Comparison of ENCODE assay signal across 7 mouse cellular contexts in the genomic region with DNA sequence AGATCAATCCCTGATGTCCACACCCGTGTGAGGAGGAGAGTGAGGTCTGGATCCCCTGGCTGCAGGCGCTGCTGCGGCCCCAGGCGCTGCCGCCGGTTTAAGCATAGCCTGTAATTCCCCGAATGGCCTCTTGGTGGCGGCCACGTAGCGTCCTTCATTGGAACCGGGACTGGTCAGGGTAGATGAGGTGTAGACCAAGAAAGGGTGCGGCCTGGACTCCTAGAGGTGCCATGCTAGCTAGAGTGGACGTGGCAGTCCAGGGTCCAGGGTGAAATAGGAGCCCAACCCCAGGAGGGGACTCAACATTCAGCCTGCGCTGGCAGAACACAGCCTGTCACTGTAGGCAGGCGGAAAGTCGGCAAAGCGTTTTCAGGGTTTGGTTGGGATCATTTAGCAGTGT. TPM values are rescaled to one million over a fixed set of nuclear protein-coding genes. Genes with fewer than 3 reads are reported as not detected.
A peak's percentile ranks its signal among the peaks of the same experiment; 100 is the strongest.
DNase-seq lines count a peak whose midpoint lies in the region; ATAC-seq and TF ChIP-seq lines count a peak whose summit lies in the region.

No protein-coding gene starts in this region.

- WGBS in midbrain, embryonic 11.5 days, result 18% methylated on average over 17 of the region's 17 CpGs
- 15% methylated on average over 17 of the region's 17 CpGs for WGBS in small intestine, adult 2 months

- no peak overlapping the region for H3K4me3 ChIP-seq in midbrain, embryonic 11.5 days (ENCODE audit: low read depth, low read length)
- H3K4me3 ChIP-seq in small intestine, adult 2 months (ENCODE audit: low read depth, low read length), result no peak overlapping the region

- no peak; the same call in 1 of the 2 replicates for TF ChIP-seq POLR2A in small intestine, adult 2 months (IDR thresholded peaks at IDR 0.05; ENCODE audit: low read depth, low read length)

- TF ChIP-seq CTCF in small intestine, adult 2 months (IDR thresholded peaks at IDR 0.05; ENCODE audit: extremely low read depth, insufficient read length, insufficient replicate concordance, low read depth, low read length), result peak; percentile 93

- H3K36me3 ChIP-seq in midbrain, embryonic 11.5 days (ENCODE audit: control insufficient read depth, insufficient read depth, low read length), result no peaks in the 10 kb centered on the region
- H3K36me3 ChIP-seq in small intestine, adult 2 months (ENCODE audit: control insufficient read depth, insufficient read depth, low read length), result no peaks in the 10 kb centered on the region

- DNase-seq in adrenal gland, postnatal 10 days, result peak; percentile 94
- DNase-seq in embryo, embryonic 9.5 days (ENCODE audit: extremely low spot score), result peak; percentile 87
- peak; percentile 86 for DNase-seq in kidney, adult 11 months
- DNase-seq in left cerebral cortex, postnatal 4 days, result peak; percentile 87
- DNase-seq in midbrain, embryonic 11.5 days (ENCODE audit: low spot score, missing footprints), result peak; percentile 99

- H3K9me3 ChIP-seq in midbrain, embryonic 11.5 days (ENCODE audit: control insufficient read depth, low read length), result no peaks in the 10 kb centered on the region

- intact Hi-C loops in left cerebral cortex, postnatal 4 days (cut with DNase I), result loop anchor here (5.0 kb wide), 1 partner anchor 52 kb away; no protein-coding TSS in a partner anchor

- H3K4me1 ChIP-seq in midbrain, embryonic 11.5 days (ENCODE audit: control insufficient read depth, insufficient read depth, low read length), result peaks cover 2% of the 10 kb centered on the region
- peaks cover 17% of the 10 kb centered on the region; the same call in 1 of the 2 replicates for H3K4me1 ChIP-seq in small intestine, adult 2 months (ENCODE audit: control insufficient read depth, insufficient read depth, insufficient read length, low read length)

- H3K9ac ChIP-seq in midbrain, embryonic 11.5 days (ENCODE audit: low read length), result no peak overlapping the region

- no peak overlapping the region for H3K4me2 ChIP-seq in midbrain, embryonic 11.5 days

- ATAC-seq in granulocyte monocyte progenitor cell, adult 5-6 weeks (replicated peaks; ENCODE audit: poor library complexity, severe bottlenecking), result peak; percentile 60
- ATAC-seq in midbrain, embryonic 11.5 days (ENCODE audit: low FRiP score), result peak; percentile 72

- H3K27ac ChIP-seq in midbrain, embryonic 11.5 days (ENCODE audit: low read depth, low read length), result no peak overlapping the region
- peak overlapping the region; percentile 71 for H3K27ac ChIP-seq in small intestine, adult 2 months (ENCODE audit: insufficient read depth, low read depth, low read length)

- H3K27me3 ChIP-seq in midbrain, embryonic 11.5 days (ENCODE audit: control insufficient read depth, insufficient read depth, low read length), result no peaks in the 10 kb centered on the region
- no peaks in the 10 kb centered on the region for H3K27me3 ChIP-seq in small intestine, adult 2 months (ENCODE audit: control insufficient read depth, insufficient read depth, low read length)

RNA-seq across cellular contexts. Expression of a gene that starts 14.9 kb away (rescaled TPM):
- 10 to 100 TPM in 1 of 2 experiments, 1 to 10 TPM in 1; 9.6 to 15.7 TPM for total RNA-seq in adrenal gland, postnatal 10 days (2021)
- not detected in 2 replicates for total RNA-seq in granulocyte monocyte progenitor cell, adult 5-6 weeks (2014; fragmentation: Nextera tagmentation)
- total RNA-seq in granulocyte monocyte progenitor cell, adult 5-6 weeks (2017), result not detected in 2 replicates
- under 1 TPM in 1 of 2 experiments, not detected in 1; 0.18 TPM for total RNA-seq in left cerebral cortex, postnatal 4 days (2021)
- polyA plus RNA-seq in midbrain, embryonic 11.5 days (2014; fragmentation: Nextera tagmentation; extraction: Ambion mirVana), result 0.11 TPM in 1 of 2 replicates, not detected in the other
- polyA plus RNA-seq in small intestine, adult 2 months (2012; rRNA removed), result 1.4 and 2.6 TPM in 2 replicates

RNA-seq across cellular contexts. Expression of a gene that starts 24.0 kb away (rescaled TPM):
- total RNA-seq in adrenal gland, postnatal 10 days (2021), result 10 to 100 TPM; 58.5 to 60.9 TPM
- total RNA-seq in granulocyte monocyte progenitor cell, adult 5-6 weeks (2014; fragmentation: Nextera tagmentation), result 20.6 and 21.3 TPM in 2 replicates
- total RNA-seq in granulocyte monocyte progenitor cell, adult 5-6 weeks (2017), result 20.5 and 26.2 TPM in 2 replicates
- 10 to 100 TPM; 27.2 to 27.6 TPM for total RNA-seq in left cerebral cortex, postnatal 4 days (2021)
- 30.0 and 38.7 TPM in 2 replicates for polyA plus RNA-seq in midbrain, embryonic 11.5 days (2014; fragmentation: Nextera tagmentation; extraction: Ambion mirVana)
- 298 and 416 TPM in 2 replicates for polyA plus RNA-seq in small intestine, adult 2 months (2012; rRNA removed)

RNA-seq across cellular contexts. Expression of a gene that starts 31.2 kb away (rescaled TPM):
- total RNA-seq in adrenal gland, postnatal 10 days (2021), result 100 to 1,000 TPM; 179 to 189 TPM
- total RNA-seq in granulocyte monocyte progenitor cell, adult 5-6 weeks (2014; fragmentation: Nextera tagmentation), result 113 and 121 TPM in 2 replicates
- 131 and 159 TPM in 2 replicates for total RNA-seq in granulocyte monocyte progenitor cell, adult 5-6 weeks (2017)
- total RNA-seq in left cerebral cortex, postnatal 4 days (2021), result 10 to 100 TPM; 74.4 to 74.5 TPM
- 137 and 152 TPM in 2 replicates for polyA plus RNA-seq in midbrain, embryonic 11.5 days (2014; fragmentation: Nextera tagmentation; extraction: Ambion mirVana)
- polyA plus RNA-seq in small intestine, adult 2 months (2012; rRNA removed), result 130 and 155 TPM in 2 replicates

RNA-seq across cellular contexts. Expression of a gene that starts 33.9 kb away (rescaled TPM):
- total RNA-seq in adrenal gland, postnatal 10 days (2021), result 10 to 100 TPM; 60.0 to 62.2 TPM
- total RNA-seq in granulocyte monocyte progenitor cell, adult 5-6 weeks (2014; fragmentation: Nextera tagmentation), result 64.7 and 75.8 TPM in 2 replicates
- total RNA-seq in granulocyte monocyte progenitor cell, adult 5-6 weeks (2017), result 23.1 and 23.4 TPM in 2 replicates
- total RNA-seq in left cerebral cortex, postnatal 4 days (2021), result 100 to 1,000 TPM; 105 to 113 TPM
- 232 and 237 TPM in 2 replicates for polyA plus RNA-seq in midbrain, embryonic 11.5 days (2014; fragmentation: Nextera tagmentation; extraction: Ambion mirVana)
- polyA plus RNA-seq in small intestine, adult 2 months (2012; rRNA removed), result 24.0 and 30.3 TPM in 2 replicates

RNA-seq across cellular contexts. Expression of a gene that starts 35.3 kb away (rescaled TPM):
- 10 to 100 TPM in 1 of 2 experiments, 1 to 10 TPM in 1; 7.1 to 21.8 TPM for total RNA-seq in adrenal gland, postnatal 10 days (2021)
- not detected in 2 replicates for total RNA-seq in granulocyte monocyte progenitor cell, adult 5-6 weeks (2014; fragmentation: Nextera tagmentation)
- not detected in 2 replicates for total RNA-seq in granulocyte monocyte progenitor cell, adult 5-6 weeks (2017)
- total RNA-seq in left cerebral cortex, postnatal 4 days (2021), result not detected
- not detected in 2 replicates for polyA plus RNA-seq in midbrain, embryonic 11.5 days (2014; fragmentation: Nextera tagmentation; extraction: Ambion mirVana)
- polyA plus RNA-seq in small intestine, adult 2 months (2012; rRNA removed), result 0.51 TPM in 1 of 2 replicates, not detected in the other

Comparison
In these comparisons a context has a peak if more than half of its experiments do, and no peak if none do; other contexts are left out.
1. RNA of a gene that starts 14.9 kb away (total RNA-seq): 9.6 to 15.7 TPM in adrenal gland, postnatal 10 days; 0.18 TPM in left cerebral cortex, postnatal 4 days and not detected in granulocyte monocyte progenitor cell, adult 5-6 weeks; every median in the first group is over 4 times any median in the second.
2. Peak in every context shown above with its lines, with median percentiles within 50 percentile points of each other: DNase-seq.